Mouse (Mus musculus): Measurements from ENCODE around the gene Gm21885.
"Not testable (repeated sequence)": the region's sequence is repeated elsewhere in the genome, so short reads cannot be mapped to it uniquely, and the experiment has no call there.

The Gm21885 gene

GRCm38 (mm10) chr11:94281199-94282181 lies at the start of gene Gm21885:
TSS of gene Gm21885 (plus strand) at chr11:94281873.
- DNase-seq: no peak

GRCm38 (mm10) chr11:94233405-94233804 lies 48.3 kb upstream of the Gm21885 start:
- DNase-seq: no peak

GRCm38 (mm10) chr11:94234380-94234779 lies 47.3 kb upstream of the Gm21885 start:
- DNase-seq: no peak

- no peak for DNase-seq
These were observed 46.8 kb upstream of the Gm21885 start for GRCm38 (mm10) chr11:94234857-94235256.

- DNase-seq: peak in 1 of 2 experiments; percentile 39
These were observed 45.6 kb upstream of the Gm21885 start for GRCm38 (mm10) chr11:94236074-94236473.

- DNase-seq: no peak
These were observed 42.9 kb upstream of the Gm21885 start for GRCm38 (mm10) chr11:94238786-94239185.

GRCm38 (mm10) chr11:94239706-94240105 lies 42.0 kb upstream of the Gm21885 start:
- DNase-seq: no peak

- DNase-seq: no peak
These were observed 38.8 kb upstream of the Gm21885 start for GRCm38 (mm10) chr11:94242760-94243421.

- no peak for DNase-seq
These were observed 38.1 kb upstream of the Gm21885 start for GRCm38 (mm10) chr11:94243422-94244180.

GRCm38 (mm10) chr11:94244385-94244784 lies 37.3 kb upstream of the Gm21885 start:
- DNase-seq: no peak

GRCm38 (mm10) chr11:94245955-94246788 lies 35.5 kb upstream of the Gm21885 start, which contains the start of gene Wfikkn2:
TSS of gene Wfikkn2 (minus strand) at chr11:94246005.
- no peak for DNase-seq

- DNase-seq: no peak
These were observed 34.9 kb upstream of the Gm21885 start for GRCm38 (mm10) chr11:94246789-94247061.

GRCm38 (mm10) chr11:94253156-94253555 lies 28.5 kb upstream of the Gm21885 start:
- no peak for DNase-seq

- no peak for DNase-seq
These were observed 28.0 kb upstream of the Gm21885 start for GRCm38 (mm10) chr11:94253691-94254090.

- DNase-seq: no peak
These were observed 25.9 kb upstream of the Gm21885 start for GRCm38 (mm10) chr11:94255733-94256132.

GRCm38 (mm10) chr11:94257987-94258386 lies 23.7 kb upstream of the Gm21885 start:
- DNase-seq: no peak

GRCm38 (mm10) chr11:94259814-94260213 lies 21.9 kb upstream of the Gm21885 start:
- no peak for DNase-seq

GRCm38 (mm10) chr11:94261585-94262370 lies 19.9 kb upstream of the Gm21885 start:
- no peak for DNase-seq

GRCm38 (mm10) chr11:94265134-94265785 lies 16.4 kb upstream of the Gm21885 start:
- DNase-seq: peak in 1 of 2 experiments; percentile 13

- DNase-seq: not testable (repeated sequence)
These were observed 15.5 kb upstream of the Gm21885 start for GRCm38 (mm10) chr11:94266155-94266554.

- DNase-seq: no peak
These were observed 12.9 kb upstream of the Gm21885 start for GRCm38 (mm10) chr11:94268761-94269160.
